Mouse (Mus musculus) hindbrain, embryonic 16.5 days (tissue): Measurements from ENCODE around the gene Zfp652. TPM values are rescaled to one million over a fixed set of nuclear protein-coding genes. Genes with fewer than 3 reads are reported as not detected.
"Not testable (repeated sequence)": the region's sequence is repeated elsewhere in the genome, so short reads cannot be mapped to it uniquely, and the experiment has no call there.

Experiments used
- ATAC-seq: fragments of 200-750 bp; cut with Nextera tagmentation; 2 replicates; pipeline ENCODE4 v1.8.0; 2017; ENCODE audit warnings: moderate TSS enrichment, moderate library complexity
- H3K27ac ChIP-seq: fragments of 300-500 bp; sonication (generic); 2 replicates; pipeline ENCODE4 v1.5.1; 2014; ENCODE audit warnings: low read depth, mild to moderate bottlenecking, control low read depth, low read length, moderate library complexity
- H3K27me3 ChIP-seq: fragments of 300-500 bp; sonication (generic); replicated peaks from 2 replicates; pipeline ENCODE4 v1.6.1; 2014; ENCODE audit warnings: low read length; ENCODE audit not compliant: control insufficient read depth, insufficient read depth
- H3K36me3 ChIP-seq: fragments of 300-500 bp; sonication (generic); 2 replicates; pipeline ENCODE4 v1.6.1; 2014; ENCODE audit warnings: mild to moderate bottlenecking, low read length, moderate library complexity, mixed read lengths; ENCODE audit not compliant: control insufficient read depth, insufficient read depth
- H3K4me1 ChIP-seq: fragments of 300-500 bp; sonication (generic); 2 replicates; pipeline ENCODE4 v1.6.1; 2014; ENCODE audit warnings: low read depth, low read length; ENCODE audit not compliant: control insufficient read depth, insufficient read depth
- H3K4me2 ChIP-seq: fragments of 300-500 bp; sonication (generic); 2 replicates; pipeline ENCODE4 v1.6.1; 2014; ENCODE audit warnings: mild to moderate bottlenecking, low read length, control low read depth, moderate library complexity
- H3K4me3 ChIP-seq: fragments of 300-500 bp; sonication (generic); 2 replicates; pipeline ENCODE4 v1.5.1; 2014; ENCODE audit warnings: mild to moderate bottlenecking, low read length, control low read depth, moderate library complexity
- H3K9ac ChIP-seq: fragments of 300-500 bp; sonication (generic); 2 replicates; pipeline ENCODE4 v1.6.1; 2014; ENCODE audit warnings: low read depth, mild to moderate bottlenecking, control low read depth, low read length, moderate library complexity
- H3K9me3 ChIP-seq: fragments of 300-500 bp; sonication (generic); 2 replicates; pipeline ENCODE4 v1.6.1; 2014; ENCODE audit warnings: mild to moderate bottlenecking, low read length, moderate library complexity; ENCODE audit not compliant: control insufficient read depth
- WGBS: fragments of 180-500 bp; shearing (Covaris S2); extraction: QIAGEN DNeasy Blood & Tissue Kit; methylation state at CpG from one replicate; pipeline ENCODE4 v1.1.7; 2014; 5-methylcytosine and 5-hydroxymethylcytosine counted together
- polyA plus RNA-seq: library from polyadenylated mRNA; unstranded; fragments of >200 nt; fragmentation: Nextera tagmentation; extraction: Ambion mirVana; gene quantifications from 2 replicates; pipeline ENCODE4 v1.2.1, GENCODE M21; 2015

The Zfp652 gene
- polyA plus RNA-seq, 1 experiment from 2014 or later = 21.7 TPM

- Histone ChIP-seq H3K9ac (no peak overlapping the region), H3K4me3 (no peak overlapping the region), H3K36me3 (0 out of 2 replicates have a peak, but pooled peaks cover 12% of the 10 kb centered on the region), H3K4me2 (no peak overlapping the region), H3K9me3 (no peaks in the 10 kb centered on the region), H3K27me3 (no peaks in the 10 kb centered on the region), H3K27ac (no peak overlapping the region), H3K4me1 (no peaks in the 10 kb centered on the region)
- ATAC-seq = no peak
- WGBS = 73% methylated on average over 4 of the region's 4 CpGs
Observed at GRCm38 (mm10) chr11:95746821-95747220, 34.3 kb downstream of the Zfp652 start.

GRCm38 (mm10) chr11:95748331-95748730 is 35.9 kb downstream of the Zfp652 start:
- H3K36me3 ChIP-seq = peaks cover 11% of the 10 kb centered on the region; the same call in 1 of the 2 replicates

GRCm38 (mm10) chr11:95749619-95750018 is 37.1 kb downstream of the Zfp652 start:
- 88% methylated on average over 15 of the region's 15 CpGs for WGBS
- Histone ChIP-seq H3K27ac (no peak overlapping the region), H3K9me3 (no peaks in the 10 kb centered on the region), H3K9ac (no peak overlapping the region), H3K4me1 (no peaks in the 10 kb centered on the region), H3K36me3 (peaks cover 9% of the 10 kb centered on the region; the same call in 1 of the 2 replicates), H3K4me2 (no peak overlapping the region), H3K27me3 (no peaks in the 10 kb centered on the region), H3K4me3 (no peak overlapping the region)
- no peak for ATAC-seq

More at GRCm38 (mm10) chr11:95748331-95748730, 35.9 kb downstream of the Zfp652 start:
- H3K9ac ChIP-seq = no peak overlapping the region
- H3K27me3 ChIP-seq = no peaks in the 10 kb centered on the region
- no peak overlapping the region for H3K4me2 ChIP-seq
- no peak overlapping the region for H3K27ac ChIP-seq
- H3K9me3 ChIP-seq = no peaks in the 10 kb centered on the region
- 78% methylated on average over 5 of the region's 5 CpGs for WGBS
- no peaks in the 10 kb centered on the region for H3K4me1 ChIP-seq
- ATAC-seq = no peak
- H3K4me3 ChIP-seq = no peak overlapping the region

- Histone ChIP-seq H3K9me3 (no peaks in the 10 kb centered on the region), H3K4me1 (no peaks in the 10 kb centered on the region), H3K4me2 (no peak overlapping the region), H3K9ac (no peak overlapping the region), H3K27me3 (no peaks in the 10 kb centered on the region), H3K36me3 (peaks cover 13% of the 10 kb centered on the region), H3K4me3 (no peak overlapping the region), H3K27ac (no peak overlapping the region)
- WGBS = 22% methylated on average over 1 of the region's 1 CpGs
- no peak for ATAC-seq
Observed at GRCm38 (mm10) chr11:95750995-95751394, 38.5 kb downstream of the Zfp652 start.

- H3K36me3 ChIP-seq = peaks cover 10% of the 10 kb centered on the region
- H3K27ac ChIP-seq, ATAC-seq, H3K4me1 ChIP-seq, H3K4me3 ChIP-seq, H3K27me3 ChIP-seq, H3K9ac ChIP-seq, H3K4me2 ChIP-seq, H3K9me3 ChIP-seq: not testable (repeated sequence)
- 95% methylated on average over 4 of the region's 4 CpGs for WGBS
Observed at GRCm38 (mm10) chr11:95755137-95755536, 42.7 kb downstream of the Zfp652 start.

GRCm38 (mm10) chr11:95760521-95760920 is 48.0 kb downstream of the Zfp652 start:
- Histone ChIP-seq H3K4me1 (no peaks in the 10 kb centered on the region), H3K4me3 (no peak overlapping the region), H3K36me3 (peaks cover 5% of the 10 kb centered on the region; the same call in 1 of the 2 replicates), H3K9ac (no peak overlapping the region), H3K4me2 (no peak overlapping the region), H3K9me3 (no peaks in the 10 kb centered on the region), H3K27ac (no peak overlapping the region), H3K27me3 (no peaks in the 10 kb centered on the region)
- no peak for ATAC-seq
- WGBS = 89% methylated on average over 5 of the region's 5 CpGs

GRCm38 (mm10) chr11:95762996-95763395 is 50.5 kb downstream of the Zfp652 start:
- H3K4me2 ChIP-seq = no peak overlapping the region
- ATAC-seq = no peak

GRCm38 (mm10) chr11:95764806-95765205 is 52.3 kb downstream of the Zfp652 start:
- H3K4me3 ChIP-seq = no peak overlapping the region
- WGBS = 60% methylated on average over 8 of the region's 8 CpGs
- no peak overlapping the region for H3K27ac ChIP-seq
- H3K9ac ChIP-seq = no peak overlapping the region
- H3K9me3 ChIP-seq = no peaks in the 10 kb centered on the region
- no peaks in the 10 kb centered on the region for H3K27me3 ChIP-seq
- H3K4me2 ChIP-seq = no peak overlapping the region
- H3K36me3 ChIP-seq = peaks cover 4% of the 10 kb centered on the region; the same call in 1 of the 2 replicates
- ATAC-seq = no peak
- no peaks in the 10 kb centered on the region for H3K4me1 ChIP-seq

More at GRCm38 (mm10) chr11:95762996-95763395, 50.5 kb downstream of the Zfp652 start:
- H3K36me3 ChIP-seq = peaks cover 5% of the 10 kb centered on the region; the same call in 1 of the 2 replicates
- no peak overlapping the region for H3K9ac ChIP-seq
- H3K27me3 ChIP-seq = no peaks in the 10 kb centered on the region
- no peak overlapping the region for H3K4me3 ChIP-seq
- H3K9me3 ChIP-seq = no peaks in the 10 kb centered on the region
- no peaks in the 10 kb centered on the region for H3K4me1 ChIP-seq
- 84% methylated on average over 4 of the region's 4 CpGs for WGBS
- no peak overlapping the region for H3K27ac ChIP-seq

- H3K27ac ChIP-seq = no peak overlapping the region
- H3K36me3 ChIP-seq = peaks cover 2% of the 10 kb centered on the region; the same call in 1 of the 2 replicates
- H3K9me3 ChIP-seq = no peaks in the 10 kb centered on the region
- 89% methylated on average over 10 of the region's 10 CpGs for WGBS
- H3K27me3 ChIP-seq = no peaks in the 10 kb centered on the region
- no peaks in the 10 kb centered on the region for H3K4me1 ChIP-seq
- H3K4me3 ChIP-seq = no peak overlapping the region
- no peak overlapping the region for H3K4me2 ChIP-seq
- no peak for ATAC-seq
- no peak overlapping the region for H3K9ac ChIP-seq
Observed at GRCm38 (mm10) chr11:95765334-95765733, 52.9 kb downstream of the Zfp652 start.
